Mouse (Mus musculus): ENCODE data around the gene Paxx. TPM values are rescaled to one million over a fixed set of nuclear protein-coding genes. Genes with fewer than 3 reads are reported as not detected.
A peak's percentile ranks its signal among the peaks of the same experiment; 100 is the strongest.

The Paxx gene
- polyA plus RNA-seq, 1 experiment, result 137 TPM

- no peaks in the 10 kb centered on the region for H3K4me1 ChIP-seq (ENCODE audit: control insufficient read depth, insufficient read depth, low read length)
- no peak overlapping the region for H3K27ac ChIP-seq (ENCODE audit: insufficient read depth, low read length)
- no peak overlapping the region for H3K4me3 ChIP-seq (ENCODE audit: insufficient read depth, low read length)
- no peak for TF ChIP-seq CTCF (IDR thresholded peaks at IDR 0.05; ENCODE audit: extremely low read depth, insufficient read depth, low read length)
- TF ChIP-seq POLR2A (IDR thresholded peaks at IDR 0.05; ENCODE audit: extremely low read depth, insufficient read depth, low read length), result no peak
Observed at GRCm38 (mm10) chr2:25487965-25488670, 27.2 kb upstream of the Paxx start.

GRCm38 (mm10) chr2:25484901-25485647, 24.2 kb upstream of the Paxx start:
- H3K4me1 ChIP-seq (ENCODE audit: control insufficient read depth, insufficient read depth, low read length), result no peaks in the 10 kb centered on the region
- TF ChIP-seq CTCF (IDR thresholded peaks at IDR 0.05; ENCODE audit: extremely low read depth, insufficient read depth, low read length) (no peak), POLR2A (IDR thresholded peaks at IDR 0.05; ENCODE audit: extremely low read depth, insufficient read depth, low read length) (no peak)
- H3K4me3 ChIP-seq (ENCODE audit: insufficient read depth, low read length), result no peak overlapping the region
- H3K27ac ChIP-seq (ENCODE audit: insufficient read depth, low read length), result no peak overlapping the region

GRCm38 (mm10) chr2:25482969-25483368, 22.1 kb upstream of the Paxx start:
- no peak for TF ChIP-seq POLR2A (IDR thresholded peaks at IDR 0.05; ENCODE audit: extremely low read depth, insufficient read depth, low read length)
- TF ChIP-seq CTCF (IDR thresholded peaks at IDR 0.05; ENCODE audit: extremely low read depth, insufficient read depth, low read length), result peak; percentile 46
- peaks cover 4% of the 10 kb centered on the region; the same call in 1 of the 2 replicates for H3K4me1 ChIP-seq (ENCODE audit: control insufficient read depth, insufficient read depth, low read length)
- H3K27ac ChIP-seq (ENCODE audit: insufficient read depth, low read length), result no peak overlapping the region
- no peak overlapping the region for H3K4me3 ChIP-seq (ENCODE audit: insufficient read depth, low read length)

GRCm38 (mm10) chr2:25480541-25480940, 19.6 kb upstream of the Paxx start:
- no peak for TF ChIP-seq CTCF (IDR thresholded peaks at IDR 0.05; ENCODE audit: extremely low read depth, insufficient read depth, low read length)
- TF ChIP-seq POLR2A (IDR thresholded peaks at IDR 0.05; ENCODE audit: extremely low read depth, insufficient read depth, low read length), result no peak
- peaks cover 4% of the 10 kb centered on the region; the same call in 1 of the 2 replicates for H3K4me1 ChIP-seq (ENCODE audit: control insufficient read depth, insufficient read depth, low read length)

GRCm38 (mm10) chr2:25479551-25480311, 18.8 kb upstream of the Paxx start:
- Histone ChIP-seq H3K27ac (ENCODE audit: insufficient read depth, low read length) (peak overlapping the region; percentile 52; the same call in 1 of the 2 replicates), H3K4me1 (ENCODE audit: control insufficient read depth, insufficient read depth, low read length) (peaks cover 4% of the 10 kb centered on the region; the same call in 1 of the 2 replicates), H3K4me3 (ENCODE audit: insufficient read depth, low read length) (no peak overlapping the region)
- TF ChIP-seq POLR2A (IDR thresholded peaks at IDR 0.05; ENCODE audit: extremely low read depth, insufficient read depth, low read length), result no peak
- TF ChIP-seq CTCF (IDR thresholded peaks at IDR 0.05; ENCODE audit: extremely low read depth, insufficient read depth, low read length), result no peak

More at GRCm38 (mm10) chr2:25480541-25480940, 19.6 kb upstream of the Paxx start:
- Histone ChIP-seq H3K27ac (ENCODE audit: insufficient read depth, low read length) (no peak overlapping the region), H3K4me3 (ENCODE audit: insufficient read depth, low read length) (no peak overlapping the region)

- no peak for TF ChIP-seq CTCF (IDR thresholded peaks at IDR 0.05; ENCODE audit: extremely low read depth, insufficient read depth, low read length)
- no peak for TF ChIP-seq POLR2A (IDR thresholded peaks at IDR 0.05; ENCODE audit: extremely low read depth, insufficient read depth, low read length)
- Histone ChIP-seq H3K4me3 (ENCODE audit: insufficient read depth, low read length) (no peak overlapping the region), H3K27ac (ENCODE audit: insufficient read depth, low read length) (peak overlapping the region; percentile 58; the same call in 1 of the 2 replicates), H3K4me1 (ENCODE audit: control insufficient read depth, insufficient read depth, low read length) (peaks cover 4% of the 10 kb centered on the region; the same call in 1 of the 2 replicates)
Observed at GRCm38 (mm10) chr2:25477967-25478675, 17.2 kb upstream of the Paxx start.

- peaks cover 4% of the 10 kb centered on the region; the same call in 1 of the 2 replicates for H3K4me1 ChIP-seq (ENCODE audit: control insufficient read depth, insufficient read depth, low read length)
- no peak for TF ChIP-seq CTCF (IDR thresholded peaks at IDR 0.05; ENCODE audit: extremely low read depth, insufficient read depth, low read length)
- no peak for TF ChIP-seq POLR2A (IDR thresholded peaks at IDR 0.05; ENCODE audit: extremely low read depth, insufficient read depth, low read length)
- H3K4me3 ChIP-seq (ENCODE audit: insufficient read depth, low read length), result no peak overlapping the region
- no peak overlapping the region for H3K27ac ChIP-seq (ENCODE audit: insufficient read depth, low read length)
Observed at GRCm38 (mm10) chr2:25477541-25477940, 16.6 kb upstream of the Paxx start.

GRCm38 (mm10) chr2:25472550-25472949, 11.7 kb upstream of the Paxx start:
- Histone ChIP-seq H3K4me1 (ENCODE audit: control insufficient read depth, insufficient read depth, low read length) (no peaks in the 10 kb centered on the region; the same call in 1 of the 2 replicates), H3K27ac (ENCODE audit: insufficient read depth, low read length) (no peak overlapping the region), H3K4me3 (ENCODE audit: insufficient read depth, low read length) (no peak overlapping the region)
- TF ChIP-seq CTCF (IDR thresholded peaks at IDR 0.05; ENCODE audit: extremely low read depth, insufficient read depth, low read length), result no peak
- TF ChIP-seq POLR2A (IDR thresholded peaks at IDR 0.05; ENCODE audit: extremely low read depth, insufficient read depth, low read length), result no peak
